Mouse (Mus musculus) olfactory bulb, adult 2 months (tissue): ENCODE results near the gene Mapk13. TPM values are rescaled to one million over a fixed set of nuclear protein-coding genes. Genes with fewer than 3 reads are reported as not detected.

ENCODE experiments used
- H3K27ac ChIP-seq: fragments of 200-500 bp; 2 replicates; pipeline ENCODE4 v1.5.1; 2012; ENCODE audit warnings: low read depth, low read length; ENCODE audit not compliant: insufficient read depth
- H3K4me1 ChIP-seq: fragments of 200-500 bp; 2 replicates; pipeline ENCODE4 v1.6.1; 2012; ENCODE audit warnings: low read length; ENCODE audit not compliant: control insufficient read depth, insufficient read depth
- H3K4me3 ChIP-seq: fragments of 200-500 bp; 2 replicates; pipeline ENCODE4 v1.5.1; 2012; ENCODE audit warnings: mild to moderate bottlenecking, low read depth, low read length, moderate library complexity; ENCODE audit not compliant: insufficient read depth
- CTCF ChIP-seq: fragments of 200-500 bp; IDR thresholded peaks from 2 replicates; pipeline ENCODE4 v1.5.1; 2012; ENCODE audit warnings: low read depth, mild to moderate bottlenecking, low read length, moderate library complexity; ENCODE audit not compliant: insufficient read depth
- POLR2A ChIP-seq: fragments of 200-500 bp; IDR thresholded peaks from 2 replicates; pipeline ENCODE4 v1.6.1; 2012; ENCODE audit warnings: mild to moderate bottlenecking, low read depth, low read length, moderate library complexity; ENCODE audit not compliant: insufficient read depth
- WGBS: fragments of 180-500 bp; shearing (Covaris S2); methylation state at CpG from one replicate; pipeline ENCODE4 v1.1.7; 2018; 5-methylcytosine and 5-hydroxymethylcytosine counted together
- polyA plus RNA-seq: library from polyadenylated mRNA; stranded (reverse); fragments of >200 nt; gene quantifications from 2 replicates; pipeline ENCODE4 v1.2.4, GENCODE M21; 2012; ENCODE audit warnings: low replicate concordance; ENCODE audit not compliant: missing spikeins, insufficient read depth, insufficient read length

Mapk13 gene
- polyA plus RNA-seq, 1 experiment = not detected

- WGBS = 85% methylated on average over 3 of the region's 3 CpGs
- TF ChIP-seq CTCF (no peak), POLR2A (no peak)
- Histone ChIP-seq H3K4me1 (peaks cover 9% of the 10 kb centered on the region), H3K27ac (no peak overlapping the region), H3K4me3 (no peak overlapping the region)
These were observed 15.9 kb downstream of the Mapk13 start for GRCm38 (mm10) chr17:28785036-28785435.

DNA sequence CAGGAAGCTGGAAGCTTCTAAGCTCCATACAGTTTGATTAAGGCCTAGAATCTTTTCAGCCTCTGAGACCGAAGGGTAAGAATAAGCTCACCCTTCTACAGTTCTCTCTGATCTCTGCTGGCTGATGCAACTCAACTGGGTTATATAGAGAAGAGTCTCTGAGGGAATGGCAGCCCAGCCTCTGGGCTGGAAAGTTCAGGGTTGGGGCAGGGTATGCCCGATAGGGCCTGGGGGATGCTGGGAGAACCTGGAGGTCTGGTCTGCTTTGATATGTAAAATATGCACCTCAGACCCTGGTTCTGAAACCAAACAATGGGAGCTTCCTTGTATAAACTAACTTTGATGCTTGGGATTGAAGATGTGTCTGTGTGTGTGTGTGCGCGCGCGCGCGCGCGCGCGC is 18.4 kb downstream of the Mapk13 start:
- TF ChIP-seq POLR2A = no peak
- no peak for TF ChIP-seq CTCF
- no peak overlapping the region for H3K4me3 ChIP-seq
- no peak overlapping the region for H3K27ac ChIP-seq
- WGBS = 97% methylated on average over 12 of the region's 12 CpGs
- H3K4me1 ChIP-seq = peaks cover 9% of the 10 kb centered on the region

- no peak for TF ChIP-seq CTCF
- TF ChIP-seq POLR2A = no peak
- H3K4me3 ChIP-seq = no peak overlapping the region
- 80% methylated on average over 4 of the region's 4 CpGs for WGBS
- H3K27ac ChIP-seq = no peak overlapping the region
- peaks cover 10% of the 10 kb centered on the region for H3K4me1 ChIP-seq
These were observed 27.9 kb downstream of the Mapk13 start for GRCm38 (mm10) chr17:28797031-28797430.

DNA sequence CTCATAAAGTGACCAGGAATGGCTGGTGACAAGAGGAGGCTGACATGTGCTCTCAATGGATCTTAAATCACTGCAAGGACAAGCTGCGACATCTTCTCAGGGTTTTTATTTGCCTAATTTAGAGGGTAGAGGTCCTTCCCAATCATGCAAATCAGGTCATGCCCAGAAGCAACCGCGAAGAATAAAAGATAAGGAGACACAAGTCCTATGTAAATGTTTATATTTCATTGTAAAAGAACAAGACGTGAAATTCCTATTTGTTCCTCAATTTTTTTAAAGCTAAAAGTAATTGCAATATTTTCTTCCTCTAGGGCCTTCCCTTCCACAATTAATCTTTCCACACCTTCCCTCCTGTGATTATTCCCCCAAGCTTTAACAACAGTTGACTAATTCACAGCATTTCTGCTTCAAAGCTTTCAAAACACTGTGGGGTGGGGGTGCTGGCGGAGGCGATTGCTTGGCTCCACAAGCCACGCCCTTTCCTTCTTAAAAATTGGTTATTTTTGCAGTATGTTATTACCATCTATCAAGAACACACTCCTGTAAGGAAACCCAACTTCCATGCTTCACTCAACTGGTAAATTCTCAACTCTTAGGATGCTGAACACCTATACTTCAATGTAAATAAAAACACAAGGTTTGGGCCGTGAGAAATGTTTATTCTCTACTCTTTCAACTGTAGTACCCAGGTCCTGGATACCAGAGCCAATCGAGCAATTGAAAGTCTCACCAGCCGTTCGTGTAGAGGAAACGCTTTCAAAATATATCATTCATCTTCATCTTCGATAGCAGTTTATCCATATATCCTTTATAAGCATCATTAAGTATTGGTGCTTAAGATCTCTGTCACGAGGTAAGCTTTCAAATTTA is 30.4 kb downstream of the Mapk13 start:
- H3K27ac ChIP-seq = no peak overlapping the region
- TF ChIP-seq CTCF (no peak), POLR2A (no peak)
- H3K4me1 ChIP-seq = peaks cover 14% of the 10 kb centered on the region
- H3K4me3 ChIP-seq = no peak overlapping the region
- 17% methylated on average over 14 of the region's 14 CpGs for WGBS

- under 1% methylated on average over 15 of the region's 15 CpGs for WGBS
- TF ChIP-seq POLR2A (no peak), CTCF (no peak)
- Histone ChIP-seq H3K4me1 (peaks cover 14% of the 10 kb centered on the region), H3K4me3 (peak overlapping the region; percentile 97), H3K27ac (no peak overlapping the region)
These were observed 31.2 kb downstream of the Mapk13 start for GRCm38 (mm10) chr17:28800281-28800670.

GRCm38 (mm10) chr17:28800671-28801412 is 31.7 kb downstream of the Mapk13 start, which contains the start of gene Brpf3:
Brpf3 (plus strand) TSS chr17:28801090.
- Histone ChIP-seq H3K4me1 (peaks cover 14% of the 10 kb centered on the region), H3K4me3 (peak within 1 kb of the TSS; percentile 97), H3K27ac (peak within 1 kb of the TSS; percentile 94)
- under 1% methylated on average over 92 of the region's 99 CpGs for WGBS
- TF ChIP-seq CTCF = no peak; the same call in 1 of the 2 replicates
- TF ChIP-seq POLR2A = peak; percentile 65; the same call in 1 of the 2 replicates

GRCm38 (mm10) chr17:28801474-28802005 is 32.4 kb downstream of the Mapk13 start:
- Histone ChIP-seq H3K27ac (peak overlapping the region; percentile 50; the same call in 1 of the 2 replicates), H3K4me3 (peak overlapping the region; percentile 97), H3K4me1 (peaks cover 14% of the 10 kb centered on the region)
- peak; percentile 67 for TF ChIP-seq POLR2A
- TF ChIP-seq CTCF = no peak
- 1% methylated on average over 34 of the region's 42 CpGs for WGBS

DNA sequence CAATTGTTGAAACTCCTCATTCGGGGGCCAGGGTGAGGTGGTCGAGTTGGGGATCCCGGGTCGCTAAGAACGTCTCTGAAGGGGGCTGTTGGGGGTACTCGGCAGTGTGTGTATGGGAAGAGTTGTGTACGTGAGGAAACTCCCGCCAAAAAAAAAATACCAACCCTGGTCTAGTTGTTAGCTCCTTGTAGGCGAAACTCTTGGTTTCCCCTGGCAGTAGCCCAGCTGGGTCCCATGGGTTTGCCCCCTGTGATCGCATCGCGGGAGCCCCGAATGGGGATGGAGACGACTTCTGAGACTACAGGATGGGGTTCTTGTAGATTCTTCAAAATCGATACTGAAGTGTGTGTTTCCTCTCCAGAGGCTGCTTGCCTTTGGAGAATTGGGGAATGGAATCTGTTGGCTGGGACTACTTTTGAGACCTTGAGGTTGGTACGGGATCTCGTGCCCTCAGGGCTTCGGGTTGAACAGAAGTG is 32.9 kb downstream of the Mapk13 start:
- H3K4me3 ChIP-seq = peak overlapping the region; percentile 97
- H3K4me1 ChIP-seq = peaks cover 16% of the 10 kb centered on the region
- TF ChIP-seq POLR2A (no peak), CTCF (no peak)
- 2% methylated on average over 18 of the region's 18 CpGs for WGBS
- peak overlapping the region; percentile 50; the same call in 1 of the 2 replicates for H3K27ac ChIP-seq

- peaks cover 15% of the 10 kb centered on the region for H3K4me1 ChIP-seq
- H3K4me3 ChIP-seq = no peak overlapping the region
- 58% methylated on average over 1 of the region's 1 CpGs for WGBS
- TF ChIP-seq POLR2A (no peak), CTCF (no peak)
- H3K27ac ChIP-seq = no peak overlapping the region
These were observed 34.2 kb downstream of the Mapk13 start for GRCm38 (mm10) chr17:28803316-28803715.
